Mouse (Mus musculus) embryonic facial prominence, embryonic 14.5 days (tissue): ENCODE data around the gene Mrpl53. TPM values are rescaled to one million over a fixed set of nuclear protein-coding genes. Genes with fewer than 3 reads are reported as not detected.

ENCODE experiments used
- ATAC-seq: fragments of 200-750 bp; cut with Nextera tagmentation; 2 replicates; pipeline ENCODE4 v1.8.0; 2017; ENCODE audit warnings: low read depth, moderate number of reproducible peaks, moderate TSS enrichment
- DNase-seq: peaks from one replicate; pipeline ENCODE4 v3.0.0-alpha.2; 2015; ENCODE audit warnings: low spot score
- H3K27ac ChIP-seq: fragments of 300-500 bp; sonication (generic); replicated peaks from 2 replicates; pipeline ENCODE4 v1.5.1; 2014; ENCODE audit warnings: low read depth, mild to moderate bottlenecking, low read length, moderate library complexity
- H3K27me3 ChIP-seq: fragments of 300-500 bp; sonication (generic); replicated peaks from 2 replicates; pipeline ENCODE4 v1.6.1; 2014; ENCODE audit warnings: low read length; ENCODE audit not compliant: control insufficient read depth, insufficient read depth
- H3K36me3 ChIP-seq: fragments of 300-500 bp; sonication (generic); 2 replicates; pipeline ENCODE4 v1.6.1; 2014; ENCODE audit warnings: low read length, mixed read lengths; ENCODE audit not compliant: control insufficient read depth, insufficient read depth
- H3K4me1 ChIP-seq: fragments of 300-500 bp; sonication (generic); 2 replicates; pipeline ENCODE4 v1.6.1; 2014; ENCODE audit warnings: antibody characterized with exemption, low read length; ENCODE audit not compliant: control insufficient read depth, insufficient read depth
- H3K4me2 ChIP-seq: fragments of 300-500 bp; sonication (generic); 2 replicates; pipeline ENCODE4 v1.6.1; 2014; ENCODE audit warnings: low read depth, mild to moderate bottlenecking, low read length, moderate library complexity, mixed read lengths
- H3K4me3 ChIP-seq: fragments of 300-500 bp; sonication (generic); 2 replicates; pipeline ENCODE4 v1.5.1; 2014; ENCODE audit warnings: low read depth, mild to moderate bottlenecking, low read length
- H3K9ac ChIP-seq: fragments of 300-500 bp; sonication (generic); 2 replicates; pipeline ENCODE4 v1.6.1; 2014; ENCODE audit warnings: low read depth, mild to moderate bottlenecking, low read length, moderate library complexity, mixed read lengths
- H3K9me3 ChIP-seq: fragments of 300-500 bp; sonication (generic); 2 replicates; pipeline ENCODE4 v1.6.1; 2016; ENCODE audit warnings: low read length; ENCODE audit not compliant: control insufficient read depth
- WGBS: fragments of 180-500 bp; shearing (Covaris S2); extraction: QIAGEN DNeasy Blood & Tissue Kit; methylation state at CpG from one replicate; pipeline ENCODE4 v1.1.7; 2014; 5-methylcytosine and 5-hydroxymethylcytosine counted together
- polyA plus RNA-seq: library from polyadenylated mRNA; unstranded; fragments of >200 nt; fragmentation: Nextera tagmentation; extraction: Ambion mirVana; gene quantifications from 2 replicates; pipeline ENCODE4 v1.2.1, GENCODE M21; 2014

Mrpl53 gene
- 136 and 145 TPM in 2 replicates for polyA plus RNA-seq

GRCm38 (mm10) chr6:83108762-83109668 is at the start of gene Mrpl53:
TSS of gene Mrpl53 (plus strand) at chr6:83109040.
- peak; percentile 92 for ATAC-seq
- peaks cover 7% of the 10 kb centered on the region; the same call in 1 of the 2 replicates for H3K36me3 ChIP-seq
- H3K9ac ChIP-seq: peak within 1 kb of the TSS; percentile 86
- peaks cover 13% of the 10 kb centered on the region for H3K4me1 ChIP-seq
- H3K4me2 ChIP-seq: peak within 1 kb of the TSS; percentile 90
- no peaks in the 10 kb centered on the region for H3K27me3 ChIP-seq
- peak within 1 kb of the TSS; percentile 67 for H3K27ac ChIP-seq
- peak; percentile 84 for DNase-seq
- H3K4me3 ChIP-seq: peak within 1 kb of the TSS; percentile 91
- 0% methylated on average over 65 of the region's 76 CpGs for WGBS
- no peaks in the 10 kb centered on the region for H3K9me3 ChIP-seq

- Histone ChIP-seq H3K4me1 (peaks cover 2% of the 10 kb centered on the region), H3K4me2 (no peak overlapping the region), H3K36me3 (no peaks in the 10 kb centered on the region), H3K9ac (no peak overlapping the region), H3K4me3 (no peak overlapping the region), H3K27me3 (peaks cover 91% of the 10 kb centered on the region), H3K9me3 (no peaks in the 10 kb centered on the region), H3K27ac (no peak overlapping the region)
- ATAC-seq (no peak), DNase-seq (no peak)
- 34% methylated on average over 8 of the region's 8 CpGs for WGBS
Measured at GRCm38 (mm10) chr6:83065995-83066394, 42.8 kb upstream of the Mrpl53 start.

- no peaks in the 10 kb centered on the region for H3K9me3 ChIP-seq
- no peak overlapping the region for H3K4me2 ChIP-seq
- no peak overlapping the region for H3K4me3 ChIP-seq
- H3K27ac ChIP-seq: no peak overlapping the region
- WGBS: 36% methylated on average over 6 of the region's 6 CpGs
- ATAC-seq: no peak
- H3K4me1 ChIP-seq: peaks cover 5% of the 10 kb centered on the region
- H3K27me3 ChIP-seq: peaks cover 96% of the 10 kb centered on the region
- H3K9ac ChIP-seq: no peak overlapping the region
- H3K36me3 ChIP-seq: no peaks in the 10 kb centered on the region
- no peak for DNase-seq
Measured at GRCm38 (mm10) chr6:83066441-83066840, 42.4 kb upstream of the Mrpl53 start.

- H3K9me3 ChIP-seq: no peaks in the 10 kb centered on the region
- no peaks in the 10 kb centered on the region for H3K36me3 ChIP-seq
- WGBS: 6% methylated on average over 8 of the region's 8 CpGs
- no peak for DNase-seq
- peaks cover 97% of the 10 kb centered on the region for H3K27me3 ChIP-seq
- H3K4me2 ChIP-seq: 0 out of 2 replicates have a peak overlapping the region, but pooled peaks have one; percentile 31
- peaks cover 5% of the 10 kb centered on the region for H3K4me1 ChIP-seq
- H3K4me3 ChIP-seq: peak overlapping the region; percentile 21
- no peak overlapping the region for H3K27ac ChIP-seq
- no peak for ATAC-seq
- no peak overlapping the region for H3K9ac ChIP-seq
Measured at GRCm38 (mm10) chr6:83068221-83068620, 40.6 kb upstream of the Mrpl53 start.

GRCm38 (mm10) chr6:83068706-83069487 is 39.9 kb upstream of the Mrpl53 start:
- peaks cover 97% of the 10 kb centered on the region for H3K27me3 ChIP-seq
- no peaks in the 10 kb centered on the region for H3K9me3 ChIP-seq
- no peak for DNase-seq
- H3K4me1 ChIP-seq: peaks cover 5% of the 10 kb centered on the region
- peak overlapping the region; percentile 25 for H3K4me3 ChIP-seq
- ATAC-seq: no peak
- H3K4me2 ChIP-seq: peak overlapping the region; percentile 31
- no peak overlapping the region for H3K27ac ChIP-seq
- 2% methylated on average over 34 of the region's 81 CpGs for WGBS
- no peaks in the 10 kb centered on the region for H3K36me3 ChIP-seq
- H3K9ac ChIP-seq: no peak overlapping the region

GRCm38 (mm10) chr6:83069488-83070246 is 39.2 kb upstream of the Mrpl53 start:
- peak overlapping the region; percentile 25 for H3K4me3 ChIP-seq
- peaks cover 97% of the 10 kb centered on the region for H3K27me3 ChIP-seq
- H3K27ac ChIP-seq: no peak overlapping the region
- H3K4me1 ChIP-seq: peaks cover 5% of the 10 kb centered on the region
- 1% methylated on average over 37 of the region's 69 CpGs for WGBS
- DNase-seq (no peak), ATAC-seq (no peak; the same call in 1 of the 2 replicates)
- H3K9ac ChIP-seq: peak overlapping the region; percentile 1; the same call in 1 of the 2 replicates
- no peaks in the 10 kb centered on the region for H3K36me3 ChIP-seq
- H3K9me3 ChIP-seq: no peaks in the 10 kb centered on the region
- peak overlapping the region; percentile 42 for H3K4me2 ChIP-seq

- Histone ChIP-seq H3K27ac (no peak within 1 kb of the TSS), H3K27me3 (peaks cover 96% of the 10 kb centered on the region), H3K4me2 (peak within 1 kb of the TSS; percentile 42), H3K9me3 (no peaks in the 10 kb centered on the region), H3K36me3 (no peaks in the 10 kb centered on the region), H3K4me1 (peaks cover 5% of the 10 kb centered on the region), H3K9ac (peak within 1 kb of the TSS; percentile 1; the same call in 1 of the 2 replicates), H3K4me3 (peak within 1 kb of the TSS; percentile 25)
- ATAC-seq (no peak), DNase-seq (no peak)
- 0% methylated on average over 3 of the region's 10 CpGs for WGBS
Measured at GRCm38 (mm10) chr6:83070247-83070310, 38.8 kb upstream of the Mrpl53 start, which contains the start of gene Tlx2. TSS of gene Tlx2 (minus strand) at chr6:83070293.
